Mouse (Mus musculus): ENCODE results near the gene Ptpn3.

GRCm38 (mm10) chr4:57301410-57302313, at the start of gene Ptpn3:
- TF ChIP-seq CTCF (IDR thresholded peaks at IDR 0.05; ENCODE audit: low read depth) (no peak), EP300 (IDR thresholded peaks at IDR 0.05; ENCODE audit: low read depth) (no peak)
